Mouse (Mus musculus) CH12.LX (cell line): Measurements from ENCODE around the gene Mfrp. TPM values are rescaled to one million over a fixed set of nuclear protein-coding genes. Genes with fewer than 3 reads are reported as not detected.

ENCODE experiments used
- DNase-seq: peaks from one replicate; pipeline ENCODE4 v3.0.0-alpha.2; 2013; ENCODE audit errors: extremely low read depth
- H3K27ac ChIP-seq: 2 replicates; pipeline ENCODE4 v1.5.1; 2012; ENCODE audit warnings: low read depth, mild to moderate bottlenecking, control low read depth, moderate library complexity; ENCODE audit not compliant: insufficient read depth
- H3K27me3 ChIP-seq: replicated peaks from 2 replicates; pipeline ENCODE3; 2012; ENCODE audit warnings: inconsistent platforms
- H3K36me3 ChIP-seq, 2 experiments: replicated peaks in 1 of 2; 2 replicates each; pipeline versions ENCODE3 to v1.6.1; 2012; ENCODE audit warnings: inconsistent platforms in 1 of 2, low read length in 1 of 2, mild to moderate bottlenecking in 1 of 2, mixed read lengths in 1 of 2, moderate library complexity in 1 of 2; ENCODE audit not compliant: control insufficient read depth in 1 of 2, insufficient read depth in 1 of 2
- H3K4me1 ChIP-seq, 2 experiments: 2 replicates each; pipeline ENCODE4 v1.6.1; 2012; ENCODE audit warnings: inconsistent platforms in 1 of 2, moderate library complexity in 1 of 2; ENCODE audit not compliant: insufficient read depth in 2 of 2, control insufficient read depth in 1 of 2
- H3K4me2 ChIP-seq: 2 replicates; pipeline ENCODE4 v1.6.1; 2012; ENCODE audit warnings: low read depth, mild to moderate bottlenecking, control low read depth; ENCODE audit not compliant: poor library complexity, insufficient read depth, severe bottlenecking
- H3K4me3 ChIP-seq, 3 experiments: fragments of 150-350 bp in 1 of 3; sonication (generic) in 1 of 3; replicated peaks in 1 of 3; 2 replicates each; pipeline versions ENCODE3 to v1.5.1; 2011 to 2012; ENCODE audit warnings: low read depth in 2 of 3, low read length in 2 of 3, mild to moderate bottlenecking in 2 of 3, moderate library complexity in 2 of 3, control low read depth in 1 of 3, improper control_type of control experiment in 1 of 3, inconsistent platforms in 1 of 3, mixed read lengths in 1 of 3; ENCODE audit not compliant: poor library complexity in 1 of 3
- H3K79me2 ChIP-seq: replicated peaks from 2 replicates; pipeline ENCODE4 v1.6.1; 2012; ENCODE audit warnings: mild to moderate bottlenecking, moderate library complexity; ENCODE audit not compliant: control insufficient read depth, poor library complexity, insufficient read depth, severe bottlenecking; ENCODE audit errors: extremely low read depth
- H3K9ac ChIP-seq: 2 replicates; pipeline ENCODE4 v1.6.1; 2012; ENCODE audit warnings: low read depth, mild to moderate bottlenecking, control low read depth, moderate library complexity; ENCODE audit not compliant: insufficient read depth
- H3K9me3 ChIP-seq: replicated peaks from 2 replicates; pipeline ENCODE3; 2012; ENCODE audit warnings: low read length, inconsistent platforms, mixed read lengths
- BHLHE40 ChIP-seq: IDR thresholded peaks from 2 replicates; pipeline ENCODE4 v1.6.1; 2011; ENCODE audit warnings: mild to moderate bottlenecking, low read depth, low read length, improper control_type of control experiment
- CTCF ChIP-seq, 2 experiments: IDR thresholded peaks in 1 of 2; conservative IDR thresholded peaks in 1 of 2; 2 replicates each; pipeline ENCODE4 v1.5.1; 2011 to 2012; ENCODE audit warnings: low read depth in 2 of 2, low read length in 2 of 2, improper control_type of control experiment in 1 of 2, inconsistent platforms in 1 of 2, mild to moderate bottlenecking in 1 of 2, moderate library complexity in 1 of 2
- EP300 ChIP-seq: IDR thresholded peaks from 2 replicates; pipeline ENCODE4 v1.6.1; 2011; ENCODE audit warnings: low read length, improper control_type of control experiment
- ETS1 ChIP-seq: conservative IDR thresholded peaks from 2 replicates; pipeline ENCODE4 v1.6.1; 2012; ENCODE audit warnings: low read depth, mild to moderate bottlenecking, inconsistent platforms, low read length, improper control_type of control experiment, moderate library complexity
- GABPA ChIP-seq: IDR thresholded peaks from 2 replicates; pipeline ENCODE4 v1.6.1; 2012; ENCODE audit warnings: low read depth, low read length, improper control_type of control experiment, inconsistent platforms; ENCODE audit not compliant: insufficient replicate concordance
- HCFC1 ChIP-seq: IDR thresholded peaks from 2 replicates; pipeline ENCODE4 v1.6.1; 2012; ENCODE audit warnings: low read depth, mild to moderate bottlenecking, inconsistent platforms, low read length, improper control_type of control experiment
- JUN ChIP-seq: IDR thresholded peaks from 2 replicates; pipeline ENCODE4 v1.6.1; 2011; ENCODE audit warnings: low read depth, mild to moderate bottlenecking, low read length, improper control_type of control experiment, moderate library complexity; ENCODE audit not compliant: insufficient read depth
- KAT2A ChIP-seq: IDR thresholded peaks from 2 replicates; pipeline ENCODE4 v1.6.1; 2012; ENCODE audit warnings: low read length, improper control_type of control experiment, inconsistent platforms; ENCODE audit not compliant: insufficient replicate concordance
- MAFK ChIP-seq: IDR thresholded peaks from 2 replicates; pipeline ENCODE4 v1.6.1; 2011; ENCODE audit warnings: low read length, improper control_type of control experiment; ENCODE audit not compliant: insufficient replicate concordance
- MAZ ChIP-seq: IDR thresholded peaks from 2 replicates; pipeline ENCODE4 v1.6.1; 2012; ENCODE audit warnings: low read depth, mild to moderate bottlenecking, inconsistent platforms, low read length, improper control_type of control experiment, moderate library complexity
- MEF2A ChIP-seq: IDR thresholded peaks from 2 replicates; pipeline ENCODE4 v1.6.1; 2014; ENCODE audit warnings: low read depth, mild to moderate bottlenecking, inconsistent platforms, low read length, improper control_type of control experiment, borderline replicate concordance
- MXI1 ChIP-seq: IDR thresholded peaks from 2 replicates; pipeline ENCODE4 v1.6.1; 2011; ENCODE audit warnings: mild to moderate bottlenecking, low read depth, low read length, improper control_type of control experiment
- MYC ChIP-seq: IDR thresholded peaks from 2 replicates; pipeline ENCODE4 v1.6.1; 2011; ENCODE audit warnings: low read depth, mild to moderate bottlenecking, improper control_type of control experiment, low read length
- NELFE ChIP-seq: IDR thresholded peaks from 2 replicates; pipeline ENCODE4 v1.6.1; 2011; ENCODE audit warnings: low read depth, low read length, improper control_type of control experiment
- PAX5 ChIP-seq: IDR thresholded peaks from 2 replicates; pipeline ENCODE4 v1.6.1; 2012; ENCODE audit warnings: low read length, inconsistent platforms, mixed read lengths
- POLR2AphosphoS2 ChIP-seq: IDR thresholded peaks from 2 replicates; pipeline ENCODE4 v1.6.1; 2011; ENCODE audit warnings: low read depth, low read length, improper control_type of control experiment
- RAD21 ChIP-seq: IDR thresholded peaks from 2 replicates; pipeline ENCODE4 v1.6.1; 2011; ENCODE audit warnings: low read depth, mild to moderate bottlenecking, low read length, improper control_type of control experiment, moderate library complexity
- SMC3 ChIP-seq: IDR thresholded peaks from 2 replicates; pipeline ENCODE4 v1.6.1; 2011; ENCODE audit warnings: low read depth, low read length, improper control_type of control experiment
- TBP ChIP-seq: conservative IDR thresholded peaks from 2 replicates; pipeline ENCODE4 v1.6.1; 2011; ENCODE audit warnings: low read depth, low read length, improper control_type of control experiment
- TCF12 ChIP-seq: IDR thresholded peaks from 2 replicates; pipeline ENCODE4 v1.6.1; 2014; ENCODE audit warnings: low read depth, mild to moderate bottlenecking, inconsistent platforms, low read length, improper control_type of control experiment
- UBTF ChIP-seq: IDR thresholded peaks from 2 replicates; pipeline ENCODE4 v1.6.1; 2012; ENCODE audit warnings: low read depth, mild to moderate bottlenecking, inconsistent platforms, low read length, improper control_type of control experiment, moderate library complexity
- USF1 ChIP-seq: IDR thresholded peaks from 2 replicates; pipeline ENCODE4 v1.6.1; 2014; ENCODE audit warnings: low read depth, mild to moderate bottlenecking, inconsistent platforms, low read length, improper control_type of control experiment
- USF2 ChIP-seq: conservative IDR thresholded peaks from 2 replicates; pipeline ENCODE4 v1.6.1; 2011; ENCODE audit warnings: low read depth, low read length, improper control_type of control experiment
- ZKSCAN1 ChIP-seq: IDR thresholded peaks from 2 replicates; pipeline ENCODE4 v1.6.1; 2012; ENCODE audit warnings: low read depth, inconsistent platforms, low read length, improper control_type of control experiment, borderline replicate concordance
- ZNF384 ChIP-seq: IDR thresholded peaks from 2 replicates; pipeline ENCODE4 v1.6.1; 2012; ENCODE audit warnings: low read depth, low read length, improper control_type of control experiment, inconsistent platforms
- dilution Hi-C: fragments of 300-500 bp; cut with MboI; formaldehyde crosslinking; loops from 2 replicates; pipeline ENCODE4 v1.14.3; 2020; ENCODE audit warnings: low sequenced_read_pairs; ENCODE audit not compliant: extremely low pct_unique_long_range_greater_than_20kb, extremely low pct_ligation_motif_present
- in situ Hi-C: fragments of 300-500 bp; cut with MboI; formaldehyde crosslinking; loops from 3 replicates; pipeline ENCODE4 v1.14.3; 2019; ENCODE audit warnings: low sequenced_read_pairs, low pct_ligation_motif_present, low pct_unique_long_range_greater_than_20kb, mixed read lengths
- polyA plus RNA-seq: library from polyadenylated mRNA; unstranded; fragments of >175 nt; gene quantifications from 2 replicates; pipeline ENCODE4 v1.2.1, GENCODE M21; 2012; ENCODE audit warnings: low read depth; ENCODE audit not compliant: insufficient read length
- total RNA-seq, 2 experiments: library from RNA; depleted of rRNA; stranded (reverse); fragments of 300-350 nt in 1 of 2; fragments of >200 nt in 1 of 2; gene quantifications; 2 replicates each; pipeline ENCODE4 v1.2.3; 2012 to 2014

Gene Mfrp
- total and polyA plus RNA-seq, 3 experiments: not detected

- Histone ChIP-seq H3K36me3 (no peaks in the 10 kb centered on the region), H3K27me3 (peaks cover 56% of the 10 kb centered on the region), H3K27ac (no peak overlapping the region), H3K9ac (peak overlapping the region; percentile 42; the same call in 1 of the 2 replicates), H3K4me3 (peak overlapping the region; percentile 17 to 62 (median 46)), H3K79me2 (no peaks in the 10 kb centered on the region), H3K9me3 (no peaks in the 10 kb centered on the region), H3K4me2 (peak overlapping the region; percentile 63), H3K4me1 (peaks cover 19 to 57% of the 10 kb centered on the region in 2 experiments)
- dilution Hi-C loops: no loop called here
- TF ChIP-seq ETS1 (no peak), MAFK (no peak), NELFE (no peak), BHLHE40 (no peak), ZNF384 (no peak), RAD21 (no peak), TCF12 (no peak), UBTF (no peak), MXI1 (no peak), MAZ (no peak), PAX5 (no peak), GABPA (no peak), HCFC1 (no peak), EP300 (no peak), KAT2A (no peak), TBP (no peak), MYC (no peak)
- no peak for DNase-seq
- in situ Hi-C loops: no loop called here
Measured at GRCm38 (mm10) chr9:44085276-44085675, 16.3 kb upstream of the Mfrp start.

- TF ChIP-seq EP300 (no peak), POLR2AphosphoS2 (no peak), ETS1 (no peak), GABPA (no peak), SMC3 (no peak), MEF2A (no peak), MYC (no peak), MXI1 (no peak), JUN (no peak), USF1 (no peak), ZKSCAN1 (no peak), USF2 (no peak), BHLHE40 (no peak), KAT2A (no peak), PAX5 (no peak), MAZ (no peak), ZNF384 (no peak), CTCF (conservative IDR thresholded peaks at IDR 0.05 in 1 of 2, IDR thresholded peaks at IDR 0.05 in 1 of 2; ENCODE audit: low read depth in 2 of 2, low read length in 2 of 2) (no peak)
- TF ChIP-seq, all 38 proteins: peak for 0
- no peak for DNase-seq
- Histone ChIP-seq H3K79me2 (no peaks in the 10 kb centered on the region), H3K27me3 (peaks cover 50% of the 10 kb centered on the region), H3K27ac (no peak overlapping the region), H3K4me1 (peaks cover 19 to 57% of the 10 kb centered on the region in 2 experiments), H3K9ac (no peak overlapping the region), H3K36me3 (peaks cover 0 to 2% of the 10 kb centered on the region in 2 experiments), H3K4me2 (no peak overlapping the region), H3K4me3 (no peak overlapping the region), H3K9me3 (no peaks in the 10 kb centered on the region)
- in situ Hi-C loops: no loop called here
- dilution Hi-C loops: no loop called here
Measured at GRCm38 (mm10) chr9:44085741-44086665, 15.5 kb upstream of the Mfrp start.
